Mouse (Mus musculus) midbrain, embryonic 12.5 days (tissue): ENCODE measurements around the gene Akr1c18. TPM values are rescaled to one million over a fixed set of nuclear protein-coding genes. Genes with fewer than 3 reads are reported as not detected.
"Not testable (repeated sequence)": the region's sequence is repeated elsewhere in the genome, so short reads cannot be mapped to it uniquely, and the experiment has no call there.

Source experiments
- ATAC-seq: fragments of 200-750 bp; cut with Nextera tagmentation; 2 replicates; pipeline ENCODE4 v1.8.0; 2017; ENCODE audit warnings: low read depth, moderate TSS enrichment, moderate library complexity; ENCODE audit not compliant: low FRiP score
- H3K27ac ChIP-seq: fragments of 300-500 bp; sonication (generic); replicated peaks from 2 replicates; pipeline ENCODE4 v1.5.1; 2016; ENCODE audit warnings: mild to moderate bottlenecking
- H3K27me3 ChIP-seq: fragments of 300-500 bp; sonication (generic); 2 replicates; pipeline ENCODE4 v1.6.1; 2016; ENCODE audit warnings: mild to moderate bottlenecking
- H3K36me3 ChIP-seq: fragments of 300-500 bp; sonication (generic); 2 replicates; pipeline ENCODE4 v1.6.1; 2016
- H3K4me1 ChIP-seq: fragments of 300-500 bp; sonication (generic); 2 replicates; pipeline ENCODE4 v1.6.1; 2016
- H3K4me2 ChIP-seq: fragments of 300-500 bp; sonication (generic); replicated peaks from 2 replicates; pipeline ENCODE4 v1.6.1; 2016; ENCODE audit warnings: mild to moderate bottlenecking, moderate library complexity
- H3K4me3 ChIP-seq: fragments of 300-500 bp; sonication (generic); 2 replicates; pipeline ENCODE4 v1.5.1; 2016; ENCODE audit warnings: mild to moderate bottlenecking
- H3K9ac ChIP-seq: fragments of 300-500 bp; sonication (generic); replicated peaks from 2 replicates; pipeline ENCODE4 v1.6.1; 2016; ENCODE audit warnings: mild to moderate bottlenecking, moderate library complexity
- H3K9me3 ChIP-seq: fragments of 300-500 bp; sonication (generic); 2 replicates; pipeline ENCODE4 v1.6.1; 2016; ENCODE audit warnings: mild to moderate bottlenecking
- WGBS: fragments of 180-500 bp; shearing (Covaris S2); methylation state at CpG from one replicate; pipeline ENCODE4 v1.1.7; 2016; 5-methylcytosine and 5-hydroxymethylcytosine counted together
- polyA plus RNA-seq: library from polyadenylated mRNA; unstranded; fragments of >200 nt; fragmentation: Nextera tagmentation; extraction: Ambion mirVana; gene quantifications from 2 replicates; pipeline ENCODE4 v1.2.1, GENCODE M21; 2016

Gene Akr1c18
- polyA plus RNA-seq, 1 experiment from 2014 or later: not detected

DNA sequence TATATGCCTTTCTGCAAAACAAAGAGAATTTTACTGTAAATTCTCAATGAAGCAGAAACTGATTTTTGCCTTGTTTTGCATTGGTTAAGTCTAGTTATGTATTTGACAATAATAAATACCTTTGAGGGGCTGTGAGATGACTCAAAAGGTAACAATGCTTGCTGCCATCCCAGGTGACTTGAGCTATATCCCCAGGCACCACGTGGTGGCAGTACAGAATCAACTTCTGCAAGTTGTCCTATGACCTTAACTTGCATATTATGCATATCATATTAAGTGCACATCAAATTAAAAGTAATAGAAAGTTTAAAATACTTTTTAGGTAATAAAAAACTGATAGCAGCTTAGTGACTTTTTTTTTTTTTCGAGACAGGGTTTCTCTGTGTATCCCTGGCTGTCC, 17.4 kb downstream of the Akr1c18 start:
- no peaks in the 10 kb centered on the region for H3K36me3 ChIP-seq
- no peaks in the 10 kb centered on the region for H3K27me3 ChIP-seq
- H3K4me2 ChIP-seq: no peak overlapping the region
- no peak overlapping the region for H3K27ac ChIP-seq
- 49% methylated on average over 2 of the region's 2 CpGs for WGBS
- H3K9me3 ChIP-seq: no peaks in the 10 kb centered on the region
- ATAC-seq: no peak
- no peak overlapping the region for H3K9ac ChIP-seq
- no peak overlapping the region for H3K4me3 ChIP-seq
- H3K4me1 ChIP-seq: no peaks in the 10 kb centered on the region

- Histone ChIP-seq H3K4me3 (no peak overlapping the region), H3K4me1 (no peaks in the 10 kb centered on the region), H3K9me3 (no peaks in the 10 kb centered on the region), H3K4me2 (no peak overlapping the region), H3K9ac (no peak overlapping the region), H3K27ac (no peak overlapping the region), H3K27me3 (no peaks in the 10 kb centered on the region), H3K36me3 (no peaks in the 10 kb centered on the region)
- WGBS: 66% methylated on average over 3 of the region's 3 CpGs
- no peak for ATAC-seq
Observed at GRCm38 (mm10) chr13:4131721-4132120, 18.7 kb downstream of the Akr1c18 start.

DNA sequence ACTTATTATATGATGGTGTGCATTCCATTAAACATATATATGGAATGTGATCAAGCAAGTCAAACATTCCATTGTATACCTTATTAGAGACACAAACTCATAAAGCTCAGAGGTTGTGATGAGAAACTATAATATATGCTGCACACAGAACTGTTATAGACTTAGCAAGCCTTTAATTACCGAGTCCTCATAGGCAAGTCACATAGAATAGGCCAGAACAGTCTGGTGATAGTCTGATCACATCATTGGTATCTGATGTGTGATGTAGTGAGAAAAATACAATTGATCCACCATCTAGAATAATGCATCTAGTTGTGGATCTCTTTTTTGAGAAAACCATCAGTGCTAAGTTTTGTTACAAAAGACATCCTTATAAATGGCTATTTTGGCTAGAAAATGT, 19.1 kb downstream of the Akr1c18 start:
- WGBS: 82% methylated on average over 1 of the region's 1 CpGs

DNA sequence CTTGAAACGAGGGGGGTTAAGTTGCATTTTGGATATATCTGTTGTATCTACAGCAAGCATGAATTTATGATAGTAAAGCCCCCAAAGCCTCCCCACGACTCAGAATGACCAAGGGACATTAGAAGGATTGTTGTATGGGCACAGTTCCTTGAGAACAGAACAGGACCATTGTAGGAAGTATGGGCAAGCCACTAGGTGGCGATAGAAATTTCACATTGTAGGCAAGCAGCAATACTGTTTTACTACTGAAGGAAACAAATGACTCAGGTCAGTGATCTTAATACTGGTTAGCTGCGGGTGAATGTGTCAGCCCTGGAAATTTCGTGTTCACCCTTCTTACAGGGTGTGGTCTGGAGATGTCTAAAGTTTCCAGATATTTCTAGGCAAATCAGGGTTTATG, 21.4 kb downstream of the Akr1c18 start:
- Histone ChIP-seq H3K27ac (no peak overlapping the region), H3K9me3 (0 out of 2 replicates have a peak, but pooled peaks cover 5% of the 10 kb centered on the region), H3K4me1 (no peaks in the 10 kb centered on the region), H3K4me3 (no peak overlapping the region), H3K4me2 (no peak overlapping the region), H3K9ac (no peak overlapping the region), H3K36me3 (no peaks in the 10 kb centered on the region), H3K27me3 (no peaks in the 10 kb centered on the region)
- peak; percentile 56; the same call in 1 of the 2 replicates for ATAC-seq
- 44% methylated on average over 5 of the region's 5 CpGs for WGBS

More for the DNA sequence above, 19.1 kb downstream of the Akr1c18 start:
- no peak for ATAC-seq
- no peak overlapping the region for H3K4me3 ChIP-seq
- no peaks in the 10 kb centered on the region for H3K36me3 ChIP-seq
- no peak overlapping the region for H3K9ac ChIP-seq
- no peak overlapping the region for H3K27ac ChIP-seq
- H3K4me1 ChIP-seq: no peaks in the 10 kb centered on the region
- no peaks in the 10 kb centered on the region for H3K27me3 ChIP-seq
- H3K9me3 ChIP-seq: no peaks in the 10 kb centered on the region
- no peak overlapping the region for H3K4me2 ChIP-seq

GRCm38 (mm10) chr13:4125846-4126245, 24.6 kb downstream of the Akr1c18 start:
- not testable (repeated sequence) for H3K4me2 ChIP-seq, H3K27ac ChIP-seq, ATAC-seq, H3K4me1 ChIP-seq, H3K4me3 ChIP-seq, H3K9me3 ChIP-seq, H3K9ac ChIP-seq, H3K36me3 ChIP-seq, H3K27me3 ChIP-seq
- WGBS: 76% methylated on average over 1 of the region's 1 CpGs

- not testable (repeated sequence) for H3K9ac ChIP-seq
- WGBS: 90% methylated on average over 6 of the region's 6 CpGs
Observed at GRCm38 (mm10) chr13:4124471-4124870, 26.0 kb downstream of the Akr1c18 start.

GRCm38 (mm10) chr13:4123146-4123545, 27.3 kb downstream of the Akr1c18 start:
- WGBS: 92% methylated on average over 7 of the region's 7 CpGs
- H3K4me3 ChIP-seq: no peak overlapping the region
- H3K4me1 ChIP-seq: no peaks in the 10 kb centered on the region
- no peaks in the 10 kb centered on the region for H3K36me3 ChIP-seq
- no peak for ATAC-seq
- no peak overlapping the region for H3K9ac ChIP-seq
- H3K27me3 ChIP-seq: no peaks in the 10 kb centered on the region
- 0 out of 2 replicates have a peak, but pooled peaks cover 5% of the 10 kb centered on the region for H3K9me3 ChIP-seq
- no peak overlapping the region for H3K4me2 ChIP-seq
- H3K27ac ChIP-seq: no peak overlapping the region

More at GRCm38 (mm10) chr13:4124471-4124870, 26.0 kb downstream of the Akr1c18 start:
- H3K4me2 ChIP-seq, ATAC-seq, H3K36me3 ChIP-seq, H3K4me1 ChIP-seq, H3K4me3 ChIP-seq, H3K27me3 ChIP-seq, H3K9me3 ChIP-seq, H3K27ac ChIP-seq: not testable (repeated sequence)

DNA sequence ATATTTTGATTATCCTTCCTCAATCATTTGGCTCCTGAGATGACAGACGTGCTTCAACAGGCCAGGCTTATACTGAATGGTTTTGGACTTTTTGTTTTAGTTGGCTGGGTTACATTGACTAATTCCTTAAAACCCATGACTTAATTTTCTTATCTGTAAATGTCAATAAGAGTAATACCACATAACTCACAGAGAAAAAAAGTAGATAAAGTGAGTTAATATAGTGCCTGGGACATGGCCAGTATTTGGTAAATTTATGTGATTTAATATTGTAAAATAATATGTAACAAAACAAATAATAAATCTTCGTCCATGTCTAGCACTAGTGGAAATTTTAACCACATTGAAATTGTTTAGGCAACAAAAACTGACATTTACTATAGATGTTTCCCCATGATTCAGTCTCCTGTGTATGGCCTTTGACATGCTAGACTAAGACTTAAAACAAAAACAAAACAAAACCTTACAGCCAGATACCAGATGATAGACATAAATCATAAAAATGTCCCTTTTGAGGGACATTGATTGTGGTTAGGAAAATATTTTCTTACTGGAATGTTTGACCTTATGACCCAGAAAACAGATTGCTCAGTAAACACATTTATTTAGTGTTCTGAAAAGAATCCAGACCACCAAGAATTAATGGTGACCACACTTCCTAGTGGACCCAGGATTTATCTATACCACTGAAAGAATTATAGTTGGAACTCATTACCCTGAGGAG, 31.1 kb downstream of the Akr1c18 start:
- Histone ChIP-seq H3K4me3 (no peak overlapping the region), H3K36me3 (no peaks in the 10 kb centered on the region), H3K9me3 (0 out of 2 replicates have a peak, but pooled peaks cover under 1% of the 10 kb centered on the region), H3K9ac (no peak overlapping the region), H3K4me1 (no peaks in the 10 kb centered on the region), H3K27me3 (no peaks in the 10 kb centered on the region), H3K27ac (no peak overlapping the region), H3K4me2 (no peak overlapping the region)
- ATAC-seq: no peak
- WGBS: 75% methylated on average over 2 of the region's 2 CpGs

DNA sequence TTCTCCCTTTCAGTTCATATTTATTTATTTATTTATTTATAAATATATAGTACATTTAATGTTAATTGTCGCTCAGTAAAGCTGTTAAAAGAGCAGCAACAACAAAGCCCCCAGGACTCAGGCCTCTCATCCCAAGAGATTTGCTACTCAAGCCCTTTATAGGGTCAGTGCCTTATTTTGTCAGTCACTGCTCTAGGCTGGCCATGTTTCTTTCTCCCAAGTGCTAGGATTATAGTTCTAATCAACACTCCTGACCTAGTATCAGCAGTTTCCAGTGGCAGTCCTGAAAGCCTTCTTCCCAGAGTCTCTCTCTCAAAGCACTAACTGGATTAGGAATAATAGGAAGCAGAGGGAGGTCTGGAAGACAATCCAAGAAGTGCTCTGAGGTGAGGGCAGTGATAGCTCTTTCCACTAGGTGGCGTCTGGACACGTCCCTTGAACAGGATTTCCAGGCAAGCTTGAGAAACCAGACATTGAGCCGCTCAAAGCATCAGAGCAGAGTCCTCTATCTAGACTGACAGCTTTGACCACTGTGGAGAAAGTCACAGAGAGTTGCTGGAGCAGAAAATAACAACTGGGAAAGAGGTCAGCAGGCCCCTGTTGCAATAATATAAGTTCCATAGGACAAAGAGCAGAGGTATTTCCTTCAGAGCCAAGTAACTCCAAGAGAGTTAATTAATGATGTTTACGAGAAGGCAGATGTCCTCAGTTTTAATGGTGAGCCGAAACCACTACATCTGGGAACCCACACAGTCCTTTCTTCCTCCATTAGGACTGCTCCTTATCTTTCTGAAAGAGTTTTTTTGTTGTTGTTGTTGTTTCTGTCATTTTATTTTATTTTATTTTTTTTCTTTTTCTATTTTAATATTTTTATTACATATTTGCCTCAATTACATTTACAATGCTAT, 39.9 kb downstream of the Akr1c18 start:
- Histone ChIP-seq H3K4me3 (no peak overlapping the region), H3K27ac (no peak overlapping the region), H3K27me3 (no peaks in the 10 kb centered on the region), H3K4me1 (no peaks in the 10 kb centered on the region), H3K9me3 (no peaks in the 10 kb centered on the region), H3K4me2 (no peak overlapping the region), H3K36me3 (no peaks in the 10 kb centered on the region), H3K9ac (no peak overlapping the region)
- peak; percentile 97 for ATAC-seq
- 26% methylated on average over 6 of the region's 6 CpGs for WGBS

DNA sequence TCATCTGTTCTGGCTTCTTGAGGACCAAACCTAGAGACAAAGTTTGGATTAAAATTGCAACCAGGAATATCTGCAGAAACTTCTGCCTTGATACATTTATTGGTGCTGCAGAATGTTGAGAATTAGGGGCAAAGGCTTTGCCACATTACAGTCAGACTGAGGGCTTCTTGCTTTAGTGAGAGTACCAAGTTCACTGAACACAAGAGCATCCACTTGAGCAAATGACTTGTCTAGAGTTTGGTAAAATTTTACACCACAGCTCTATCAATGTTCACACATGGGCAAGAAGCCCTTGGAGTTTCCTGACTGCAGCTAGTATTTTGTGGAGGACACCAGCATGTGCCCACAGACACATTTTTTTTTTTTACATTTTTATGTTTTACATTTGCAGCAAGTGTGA, 47.7 kb downstream of the Akr1c18 start:
- H3K4me1 ChIP-seq: no peaks in the 10 kb centered on the region
- H3K27ac ChIP-seq: no peak overlapping the region
- no peak overlapping the region for H3K4me2 ChIP-seq
- no peak for ATAC-seq
- no peaks in the 10 kb centered on the region for H3K9me3 ChIP-seq
- H3K27me3 ChIP-seq: no peaks in the 10 kb centered on the region
- H3K36me3 ChIP-seq: no peaks in the 10 kb centered on the region
- no peak overlapping the region for H3K4me3 ChIP-seq
- H3K9ac ChIP-seq: no peak overlapping the region

GRCm38 (mm10) chr13:4101691-4102090, 48.8 kb downstream of the Akr1c18 start:
- ATAC-seq: no peak
- H3K4me2 ChIP-seq: no peak overlapping the region
- no peaks in the 10 kb centered on the region for H3K27me3 ChIP-seq

More at GRCm38 (mm10) chr13:4101691-4102090, 48.8 kb downstream of the Akr1c18 start:
- Histone ChIP-seq H3K27ac (no peak overlapping the region), H3K36me3 (no peaks in the 10 kb centered on the region), H3K9ac (no peak overlapping the region), H3K4me1 (no peaks in the 10 kb centered on the region), H3K9me3 (no peaks in the 10 kb centered on the region), H3K4me3 (no peak overlapping the region)
